Mouse (Mus musculus): ENCODE data around the gene Gm44503. TPM values are rescaled to one million over a fixed set of nuclear protein-coding genes. Genes with fewer than 3 reads are reported as not detected.
A peak's percentile ranks its signal among the peaks of the same experiment; 100 is the strongest.

Gene Gm44503
- polyA plus RNA-seq, 1 experiment: not detected

- peak; percentile 68 for TF ChIP-seq CTCF (IDR thresholded peaks at IDR 0.05; ENCODE audit: insufficient read depth, low read depth, low read length)
- no peak for TF ChIP-seq POLR2A (IDR thresholded peaks at IDR 0.05; ENCODE audit: insufficient read depth, low read depth, low read length)
- Histone ChIP-seq H3K4me1 (ENCODE audit: control insufficient read depth, insufficient read depth, low read length) (peaks cover 3% of the 10 kb centered on the region), H3K4me3 (ENCODE audit: insufficient read depth, low read depth, low read length) (peak overlapping the region; percentile 3; the same call in 1 of the 2 replicates), H3K27ac (ENCODE audit: insufficient read depth, low read depth, low read length) (peak overlapping the region; percentile 57; the same call in 1 of the 2 replicates)
- 13% methylated on average over 11 of the region's 11 CpGs for WGBS
Observed at GRCm38 (mm10) chr9:72968349-72969061, 9.9 kb downstream of the Gm44503 start.

DNA sequence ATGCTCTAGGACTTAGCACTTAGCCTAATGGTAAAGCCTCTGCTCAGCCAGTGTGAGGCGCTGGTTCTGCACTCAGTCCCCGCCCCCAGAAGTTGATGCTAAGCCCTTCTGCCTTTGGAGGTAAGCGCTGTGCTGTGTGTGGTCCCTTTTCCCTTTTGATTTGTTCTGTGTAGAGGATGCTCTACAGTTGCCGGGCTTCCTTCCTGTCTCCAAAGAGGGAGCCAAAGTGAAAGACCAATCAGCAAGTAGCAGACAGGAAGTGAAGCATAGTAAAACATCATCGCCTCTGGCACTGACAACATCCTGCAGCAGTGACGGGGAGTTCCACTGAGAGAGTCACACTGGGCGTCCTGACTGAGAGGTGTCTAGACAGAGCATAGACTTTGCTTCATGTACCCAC, 11.2 kb downstream of the Gm44503 start:
- no peak overlapping the region for H3K4me3 ChIP-seq (ENCODE audit: insufficient read depth, low read depth, low read length)
- H3K4me1 ChIP-seq (ENCODE audit: control insufficient read depth, insufficient read depth, low read length): peaks cover 3% of the 10 kb centered on the region
- no peak overlapping the region for H3K27ac ChIP-seq (ENCODE audit: insufficient read depth, low read depth, low read length)
- WGBS: 77% methylated on average over 7 of the region's 7 CpGs
- no peak for TF ChIP-seq POLR2A (IDR thresholded peaks at IDR 0.05; ENCODE audit: insufficient read depth, low read depth, low read length)
- TF ChIP-seq CTCF (IDR thresholded peaks at IDR 0.05; ENCODE audit: insufficient read depth, low read depth, low read length): no peak

GRCm38 (mm10) chr9:72972435-72972834, 13.8 kb downstream of the Gm44503 start:
- no peak for TF ChIP-seq CTCF (IDR thresholded peaks at IDR 0.05; ENCODE audit: insufficient read depth, low read depth, low read length)
- no peak for TF ChIP-seq POLR2A (IDR thresholded peaks at IDR 0.05; ENCODE audit: insufficient read depth, low read depth, low read length)
- Histone ChIP-seq H3K4me1 (ENCODE audit: control insufficient read depth, insufficient read depth, low read length) (peaks cover 3% of the 10 kb centered on the region), H3K4me3 (ENCODE audit: insufficient read depth, low read depth, low read length) (no peak overlapping the region), H3K27ac (ENCODE audit: insufficient read depth, low read depth, low read length) (no peak overlapping the region)
- 79% methylated on average over 5 of the region's 5 CpGs for WGBS

DNA sequence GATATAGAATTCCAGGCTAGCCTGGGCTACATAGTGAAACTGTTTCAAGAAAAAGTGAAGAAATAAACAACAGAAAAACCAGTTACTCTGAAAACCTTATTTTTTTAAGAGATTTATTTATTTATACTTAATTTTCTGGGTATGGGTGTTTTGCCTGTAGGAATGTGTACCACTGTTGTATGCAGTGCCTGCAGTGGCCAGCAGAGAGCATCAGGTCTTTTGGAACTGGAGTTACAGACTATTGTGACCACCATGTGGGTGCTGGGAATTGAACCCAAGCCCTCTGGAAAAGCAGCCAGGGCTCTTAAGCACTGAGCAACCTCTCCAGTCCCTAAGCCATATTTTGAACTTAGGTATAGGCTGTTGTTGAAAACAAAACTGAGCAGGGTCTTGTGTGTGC, 14.3 kb downstream of the Gm44503 start:
- Histone ChIP-seq H3K27ac (ENCODE audit: insufficient read depth, low read depth, low read length) (no peak overlapping the region), H3K4me3 (ENCODE audit: insufficient read depth, low read depth, low read length) (no peak overlapping the region), H3K4me1 (ENCODE audit: control insufficient read depth, insufficient read depth, low read length) (peaks cover 3% of the 10 kb centered on the region)
- TF ChIP-seq POLR2A (IDR thresholded peaks at IDR 0.05; ENCODE audit: insufficient read depth, low read depth, low read length) (no peak), CTCF (IDR thresholded peaks at IDR 0.05; ENCODE audit: insufficient read depth, low read depth, low read length) (no peak)

DNA sequence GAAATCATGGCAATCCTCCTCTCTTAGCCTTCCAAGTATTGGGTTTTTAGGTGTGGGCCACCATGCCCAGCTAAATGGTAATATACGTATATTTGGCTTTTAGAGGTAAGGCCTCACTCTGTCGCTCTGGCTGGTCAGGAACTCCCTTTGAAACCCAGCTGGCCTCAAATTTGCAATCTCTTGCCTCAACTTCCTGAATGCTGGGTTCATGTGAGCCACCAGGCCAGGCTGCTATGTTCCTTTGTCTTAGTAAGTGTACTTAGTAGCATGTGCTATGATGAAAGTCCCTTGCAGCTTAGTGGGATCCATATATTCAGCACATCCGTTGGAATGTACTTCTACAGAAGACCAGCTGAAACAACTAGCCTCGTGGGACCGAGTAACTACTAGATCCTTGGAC, 16.1 kb downstream of the Gm44503 start:
- Histone ChIP-seq H3K4me1 (ENCODE audit: control insufficient read depth, insufficient read depth, low read length) (no peaks in the 10 kb centered on the region), H3K4me3 (ENCODE audit: insufficient read depth, low read depth, low read length) (no peak overlapping the region), H3K27ac (ENCODE audit: insufficient read depth, low read depth, low read length) (no peak overlapping the region)
- no peak for TF ChIP-seq CTCF (IDR thresholded peaks at IDR 0.05; ENCODE audit: insufficient read depth, low read depth, low read length)
- 92% methylated on average over 5 of the region's 5 CpGs for WGBS

GRCm38 (mm10) chr9:72975242-72975641, 16.6 kb downstream of the Gm44503 start:
- no peak overlapping the region for H3K27ac ChIP-seq (ENCODE audit: insufficient read depth, low read depth, low read length)
- TF ChIP-seq POLR2A (IDR thresholded peaks at IDR 0.05; ENCODE audit: insufficient read depth, low read depth, low read length) (no peak), CTCF (IDR thresholded peaks at IDR 0.05; ENCODE audit: insufficient read depth, low read depth, low read length) (no peak)
- WGBS: 95% methylated on average over 1 of the region's 1 CpGs
- H3K4me1 ChIP-seq (ENCODE audit: control insufficient read depth, insufficient read depth, low read length): no peaks in the 10 kb centered on the region
- no peak overlapping the region for H3K4me3 ChIP-seq (ENCODE audit: insufficient read depth, low read depth, low read length)

GRCm38 (mm10) chr9:72983066-72983465, 24.4 kb downstream of the Gm44503 start:
- no peak overlapping the region for H3K4me3 ChIP-seq (ENCODE audit: insufficient read depth, low read depth, low read length)
- 75% methylated on average over 2 of the region's 2 CpGs for WGBS
- TF ChIP-seq POLR2A (IDR thresholded peaks at IDR 0.05; ENCODE audit: insufficient read depth, low read depth, low read length): no peak
- TF ChIP-seq CTCF (IDR thresholded peaks at IDR 0.05; ENCODE audit: insufficient read depth, low read depth, low read length): no peak
- H3K27ac ChIP-seq (ENCODE audit: insufficient read depth, low read depth, low read length): no peak overlapping the region
- no peaks in the 10 kb centered on the region; the same call in 1 of the 2 replicates for H3K4me1 ChIP-seq (ENCODE audit: control insufficient read depth, insufficient read depth, low read length)

DNA sequence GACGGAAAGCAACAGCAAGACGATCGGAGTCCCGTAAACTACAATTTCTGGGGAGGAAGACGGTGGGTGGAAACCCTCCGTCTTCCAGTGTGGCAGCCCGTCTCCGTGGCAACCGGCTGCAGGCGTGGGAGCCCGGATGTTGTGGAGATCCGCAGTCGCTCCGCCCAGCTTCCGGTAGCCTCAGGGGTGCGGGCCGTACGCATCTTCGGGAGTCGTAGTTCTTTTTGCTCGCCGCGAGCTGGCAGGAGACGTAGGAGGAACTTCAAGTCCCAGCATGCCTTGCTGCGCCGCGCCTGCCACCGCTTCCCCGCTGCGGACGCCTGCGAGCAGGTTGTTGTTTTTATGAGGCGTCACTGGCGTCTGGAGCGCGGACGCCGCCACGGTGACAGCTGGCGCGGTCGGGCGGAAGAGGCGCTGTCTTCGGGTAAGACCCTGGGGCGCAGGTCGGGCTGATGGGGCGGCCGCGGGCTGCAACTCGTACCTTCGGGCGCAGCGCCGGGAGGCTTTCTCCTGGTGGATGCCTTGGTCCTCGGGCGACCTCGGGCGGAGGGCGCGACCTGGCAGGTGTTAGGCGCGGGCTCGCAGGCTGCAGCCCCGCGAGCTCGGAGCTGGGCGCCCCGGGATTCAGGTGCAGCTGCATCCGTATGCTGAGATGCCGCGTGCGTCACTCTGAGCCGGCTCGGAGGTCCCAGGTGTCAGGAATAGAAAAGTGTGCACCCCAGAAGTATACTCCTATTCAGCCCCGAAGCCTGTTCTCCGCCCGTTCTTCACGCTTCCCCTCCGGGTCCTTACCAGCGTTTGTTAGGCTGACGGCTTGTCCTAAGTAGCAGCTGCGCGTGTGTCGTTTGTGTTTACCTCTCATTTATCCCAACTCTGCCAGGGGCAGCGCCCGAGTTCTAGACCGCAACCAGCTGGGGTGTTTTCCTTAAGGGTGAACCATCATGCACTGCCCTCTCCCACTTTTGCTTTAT, 26.9 kb downstream of the Gm44503 start, which contains the start of the genes Ccpg1os and Ccpg1:
Ccpg1os (minus strand) TSS at position 133 of the 971 bp plus-strand sequence.
Ccpg1 (plus strand) TSS at position 180 of the 971 bp plus-strand sequence.
- whole genome bisulfite sequencing: under 1% methylated on average over 88 of the region's 88 CpGs
- Histone ChIP-seq H3K4me1 (ENCODE audit: control insufficient read depth, insufficient read depth, low read length) (no peaks in the 10 kb centered on the region; the same call in 1 of the 2 replicates), H3K4me3 (ENCODE audit: insufficient read depth, low read depth, low read length) (peak within 1 kb of the TSS; percentile 86), H3K27ac (ENCODE audit: insufficient read depth, low read depth, low read length) (peak within 1 kb of the TSS; percentile 85)
- TF ChIP-seq CTCF (IDR thresholded peaks at IDR 0.05; ENCODE audit: insufficient read depth, low read depth, low read length): no peak
- TF ChIP-seq POLR2A (IDR thresholded peaks at IDR 0.05; ENCODE audit: insufficient read depth, low read depth, low read length): peak; percentile 83

DNA sequence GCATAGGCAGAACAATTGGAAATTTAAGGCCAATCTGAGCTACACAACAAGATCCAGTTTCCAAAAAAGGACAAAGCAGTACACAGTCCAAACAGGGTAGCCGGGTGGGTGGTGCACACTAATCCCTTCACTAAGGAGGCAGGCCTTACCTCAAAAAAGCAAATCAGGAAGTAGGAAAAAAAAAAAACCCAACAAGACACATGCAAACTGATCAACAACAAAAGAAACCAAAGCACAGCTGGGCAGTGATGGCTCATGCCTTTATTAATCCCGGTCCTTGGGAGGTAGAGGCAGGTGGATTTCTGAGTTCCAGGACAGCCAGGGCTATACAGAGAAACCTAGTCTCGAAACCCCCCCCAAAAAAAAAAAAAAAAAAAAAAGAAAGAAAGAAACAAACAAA, 29.1 kb downstream of the Gm44503 start:
- WGBS: 42% methylated on average over 3 of the region's 3 CpGs
- TF ChIP-seq POLR2A (IDR thresholded peaks at IDR 0.05; ENCODE audit: insufficient read depth, low read depth, low read length) (no peak), CTCF (IDR thresholded peaks at IDR 0.05; ENCODE audit: insufficient read depth, low read depth, low read length) (no peak)
- no peak overlapping the region for H3K4me3 ChIP-seq (ENCODE audit: insufficient read depth, low read depth, low read length)
- no peak overlapping the region for H3K27ac ChIP-seq (ENCODE audit: insufficient read depth, low read depth, low read length)
- H3K4me1 ChIP-seq (ENCODE audit: control insufficient read depth, insufficient read depth, low read length): no peaks in the 10 kb centered on the region; the same call in 1 of the 2 replicates

Measured in olfactory bulb, adult 2 months (tissue).